In the genomic region with DNA sequence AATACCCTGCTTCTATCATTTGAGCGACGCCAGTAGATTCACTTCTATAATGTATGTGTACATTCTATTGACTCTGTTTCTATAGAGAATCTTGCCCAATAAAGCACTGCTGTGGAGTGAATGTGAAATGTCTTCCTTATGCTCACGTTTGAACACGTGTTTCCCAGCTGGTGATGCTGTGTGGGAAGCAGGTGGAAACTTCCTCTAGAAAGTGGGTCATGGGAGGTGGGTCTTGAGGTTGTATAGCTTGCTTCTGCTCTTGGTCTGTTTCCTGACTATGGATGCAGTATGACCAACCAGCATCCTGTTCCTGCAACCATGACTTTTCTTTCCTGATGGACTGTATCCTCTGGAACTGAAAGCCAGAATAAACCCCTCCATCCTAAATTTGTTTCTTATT, we compare ENCODE assay signal across 13 mouse cellular contexts.
"Had no signal": no experiment of that assay in that cellular context is flagged by ENCODE, and none has a peak within 500 bp of the region (broad histone marks: within the 10 kb centered on the region; RNA-seq: fewer than 3 reads in every experiment).

No protein-coding gene starts in this region.

- DNase-seq: gastrocnemius, adult 2 months; gastrocnemius, postnatal 10 days; gastrocnemius, postnatal 36 days; heart, adult 18-20 months; heart, postnatal 10 days; kidney, adult 11 months; kidney, adult 2 months; kidney, adult 9 months; kidney, postnatal 14 days; kidney, postnatal 36 days; layer of hippocampus, adult 9-11 months; layer of hippocampus, postnatal 36 days; left cerebral cortex, postnatal 4 days had no signal
